Mouse (Mus musculus) lung, postnatal 0 days (tissue): Measurements from ENCODE around the gene Grap2. TPM values are rescaled to one million over a fixed set of nuclear protein-coding genes. Genes with fewer than 3 reads are reported as not detected.

Experiments used
- ATAC-seq: fragments of 200-750 bp; cut with Nextera tagmentation; 2 replicates; pipeline ENCODE4 v1.8.0; 2017; ENCODE audit warnings: moderate library complexity
- DNase-seq: peaks from one replicate; pipeline ENCODE4 v3.0.0-alpha.2; 2016; ENCODE audit warnings: low spot score
- H3K27ac ChIP-seq: fragments of 300-500 bp; sonication (generic); 2 replicates; pipeline ENCODE4 v1.5.1; 2014; ENCODE audit warnings: antibody characterized with exemption, mild to moderate bottlenecking, low read length, mixed read lengths
- H3K27me3 ChIP-seq: fragments of 300-500 bp; sonication (generic); replicated peaks from 2 replicates; pipeline ENCODE4 v1.6.1; 2014; ENCODE audit warnings: low read length, mixed read lengths; ENCODE audit not compliant: insufficient read depth
- H3K36me3 ChIP-seq: fragments of 300-500 bp; sonication (generic); 2 replicates; pipeline ENCODE4 v1.6.1; 2014; ENCODE audit warnings: low read length, mixed read lengths; ENCODE audit not compliant: insufficient read depth
- H3K4me1 ChIP-seq: fragments of 300-500 bp; sonication (generic); 2 replicates; pipeline ENCODE4 v1.6.1; 2014; ENCODE audit warnings: antibody characterized with exemption, low read depth, low read length, mixed read lengths; ENCODE audit not compliant: insufficient read depth
- H3K4me2 ChIP-seq: fragments of 300-500 bp; sonication (generic); replicated peaks from 2 replicates; pipeline ENCODE4 v1.6.1; 2014; ENCODE audit warnings: low read depth, mild to moderate bottlenecking, low read length, moderate library complexity, mixed read lengths
- H3K4me3 ChIP-seq: fragments of 300-500 bp; sonication (generic); 2 replicates; pipeline ENCODE4 v1.5.1; 2014; ENCODE audit warnings: low read depth, low read length
- H3K9ac ChIP-seq: fragments of 300-500 bp; sonication (generic); replicated peaks from 2 replicates; pipeline ENCODE4 v1.6.1; 2014; ENCODE audit warnings: low read depth, mild to moderate bottlenecking
- H3K9me3 ChIP-seq: fragments of 300-500 bp; sonication (generic); 2 replicates; pipeline ENCODE4 v1.6.1; 2016; ENCODE audit warnings: low read length, mixed read lengths
- CTCF ChIP-seq: IDR thresholded peaks from 2 replicates; pipeline ENCODE4 v1.5.1; 2016; ENCODE audit warnings: antibody characterized with exemption, mild to moderate bottlenecking
- EP300 ChIP-seq: IDR thresholded peaks from 2 replicates; pipeline ENCODE4 v1.6.1; 2016; ENCODE audit warnings: antibody characterized with exemption, mild to moderate bottlenecking, control low read depth
- WGBS: fragments of 180-500 bp; shearing (Covaris S2); extraction: QIAGEN DNeasy Blood & Tissue Kit; methylation state at CpG from one replicate; pipeline ENCODE4 v1.1.7; 2014; 5-methylcytosine and 5-hydroxymethylcytosine counted together
- polyA plus RNA-seq: library from polyadenylated mRNA; unstranded; fragments of >200 nt; fragmentation: Nextera tagmentation; extraction: Ambion mirVana; gene quantifications from 2 replicates; pipeline ENCODE4 v1.2.1, GENCODE M21; 2015

The Grap2 gene
- polyA plus RNA-seq, 1 experiment from 2014 or later: 1.9 TPM

GRCm38 (mm10) chr15:80538075-80538474 is 34.3 kb upstream of the Grap2 start:
- TF ChIP-seq EP300 (no peak), CTCF (no peak)
- Histone ChIP-seq H3K4me3 (no peak overlapping the region), H3K36me3 (no peaks in the 10 kb centered on the region), H3K9me3 (no peaks in the 10 kb centered on the region), H3K27me3 (no peaks in the 10 kb centered on the region), H3K4me1 (no peaks in the 10 kb centered on the region), H3K9ac (no peak overlapping the region), H3K4me2 (no peak overlapping the region), H3K27ac (no peak overlapping the region)
- ATAC-seq (no peak), DNase-seq (no peak)
- WGBS: 78% methylated on average over 2 of the region's 2 CpGs

DNA sequence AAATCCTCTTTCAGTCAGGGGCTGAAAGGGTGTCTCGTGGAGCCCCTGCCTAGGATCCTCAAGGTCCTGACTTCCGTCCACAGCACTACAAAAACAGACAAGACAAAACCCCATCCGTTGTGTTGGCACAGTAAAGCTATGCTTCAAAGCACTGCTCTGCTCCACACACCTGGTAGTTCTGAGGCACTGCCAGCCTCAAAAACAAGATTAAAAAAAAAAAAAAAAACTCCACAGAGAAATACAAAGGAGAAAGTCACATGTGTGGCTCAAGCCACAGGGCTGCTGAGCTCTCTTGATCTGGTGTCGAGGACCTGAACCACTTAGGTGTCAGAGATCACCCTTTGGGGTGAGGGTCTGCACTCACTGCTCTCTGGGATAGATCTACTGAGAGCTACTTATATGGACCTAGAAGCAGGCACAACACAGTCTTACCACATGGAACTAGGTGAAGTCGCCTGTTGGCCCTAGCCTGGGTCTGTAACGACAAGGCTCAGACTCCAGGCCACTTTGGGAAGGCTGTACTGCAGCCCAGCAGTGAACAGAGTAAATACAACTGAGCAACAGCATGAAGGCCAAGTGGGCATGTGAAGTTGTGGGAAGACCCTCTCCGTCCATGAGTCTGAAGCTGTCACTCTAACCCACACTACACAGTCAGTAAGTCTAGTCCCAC is 33.6 kb upstream of the Grap2 start:
- 70% methylated on average over 7 of the region's 7 CpGs for WGBS
- no peak overlapping the region for H3K27ac ChIP-seq

DNA sequence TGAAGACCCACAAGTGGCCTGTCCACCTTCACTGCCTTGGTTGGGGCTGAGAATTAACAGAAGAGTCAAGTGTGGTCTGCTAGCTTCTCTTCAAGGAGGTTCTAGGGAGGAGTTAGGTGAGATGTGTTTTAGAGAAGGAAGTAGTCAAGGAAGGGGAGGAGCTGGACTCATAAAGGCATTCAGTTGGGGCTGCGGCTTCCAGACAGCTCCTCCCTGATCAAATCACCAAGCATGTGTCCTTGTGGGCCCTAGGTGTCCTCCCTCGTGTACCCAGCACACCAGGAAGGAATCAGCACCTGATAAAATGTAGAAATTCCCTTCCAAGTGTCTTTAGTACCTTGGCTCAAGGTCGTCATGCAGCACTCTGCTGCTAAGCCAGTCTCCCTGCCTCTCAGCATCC is 28.3 kb upstream of the Grap2 start:
- Histone ChIP-seq H3K4me2 (no peak overlapping the region), H3K4me3 (no peak overlapping the region), H3K27ac (no peak overlapping the region), H3K27me3 (no peaks in the 10 kb centered on the region), H3K36me3 (no peaks in the 10 kb centered on the region), H3K9ac (no peak overlapping the region), H3K9me3 (no peaks in the 10 kb centered on the region), H3K4me1 (no peaks in the 10 kb centered on the region)
- 41% methylated on average over 3 of the region's 3 CpGs for WGBS
- ATAC-seq (no peak), DNase-seq (no peak)
- TF ChIP-seq EP300 (no peak), CTCF (no peak)

More for the DNA sequence above, 33.6 kb upstream of the Grap2 start:
- H3K27me3 ChIP-seq: no peaks in the 10 kb centered on the region
- no peaks in the 10 kb centered on the region for H3K4me1 ChIP-seq
- H3K4me3 ChIP-seq: no peak overlapping the region
- no peak for ATAC-seq
- no peak overlapping the region for H3K4me2 ChIP-seq
- TF ChIP-seq CTCF (no peak), EP300 (no peak)
- no peak overlapping the region for H3K9ac ChIP-seq
- H3K36me3 ChIP-seq: no peaks in the 10 kb centered on the region
- DNase-seq: no peak
- no peaks in the 10 kb centered on the region for H3K9me3 ChIP-seq

- no peaks in the 10 kb centered on the region for H3K27me3 ChIP-seq
- 29% methylated on average over 6 of the region's 6 CpGs for WGBS
- ATAC-seq: no peak
Measured at GRCm38 (mm10) chr15:80545430-80545829, 27.0 kb upstream of the Grap2 start.

DNA sequence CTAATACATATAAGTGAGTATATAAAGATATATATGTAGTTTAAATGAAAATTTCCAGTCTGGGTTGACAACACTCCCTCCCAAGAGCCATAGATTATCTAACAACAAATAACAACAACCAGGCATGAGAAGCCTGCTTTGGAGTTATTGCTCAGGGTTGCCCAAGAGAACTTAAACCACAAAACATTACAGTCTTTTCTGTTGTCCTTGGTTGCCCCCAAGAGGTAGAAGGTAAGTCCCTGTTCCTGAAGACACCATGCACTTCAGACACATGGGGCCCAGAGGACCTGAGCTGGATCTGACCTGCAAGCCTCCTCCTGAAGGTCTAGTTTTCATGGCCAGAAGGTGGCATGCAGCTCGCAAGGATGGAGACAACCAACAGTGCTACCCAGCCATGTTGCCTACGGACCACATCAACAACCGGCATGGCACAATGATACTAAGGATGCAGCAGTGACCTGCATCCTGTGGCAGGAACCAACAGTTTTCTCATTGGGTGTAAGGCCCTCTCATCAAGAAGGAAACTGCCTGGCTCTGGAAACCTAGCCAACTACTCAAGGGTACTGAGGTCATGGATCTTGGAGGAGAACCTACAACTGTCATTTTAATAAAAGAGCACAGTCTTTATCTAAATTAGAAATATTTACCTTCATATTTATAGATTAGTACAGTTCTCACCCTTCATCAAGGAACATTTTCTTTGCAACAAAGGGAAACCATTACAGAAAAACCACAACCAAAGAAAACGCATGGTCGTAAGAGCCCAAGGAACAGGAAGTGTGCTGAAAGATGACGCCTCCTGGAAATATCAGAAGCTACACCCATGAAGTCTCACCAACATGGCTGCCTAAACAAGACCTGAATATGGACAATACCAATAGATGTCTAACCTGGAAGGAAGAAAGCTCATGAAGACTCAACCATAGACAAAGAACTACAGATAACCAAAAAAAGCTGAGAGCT is 17.3 kb upstream of the Grap2 start:
- H3K9me3 ChIP-seq: no peaks in the 10 kb centered on the region
- no peak overlapping the region for H3K4me3 ChIP-seq
- DNase-seq (no peak), ATAC-seq (no peak)
- no peak overlapping the region for H3K27ac ChIP-seq
- no peak for TF ChIP-seq EP300
- TF ChIP-seq CTCF: no peak
- no peaks in the 10 kb centered on the region for H3K4me1 ChIP-seq
- WGBS: 88% methylated on average over 6 of the region's 6 CpGs
- no peak overlapping the region for H3K9ac ChIP-seq
- no peaks in the 10 kb centered on the region for H3K36me3 ChIP-seq
- H3K4me2 ChIP-seq: no peak overlapping the region
- H3K27me3 ChIP-seq: no peaks in the 10 kb centered on the region

More at GRCm38 (mm10) chr15:80545430-80545829, 27.0 kb upstream of the Grap2 start:
- Histone ChIP-seq H3K4me3 (no peak overlapping the region), H3K4me2 (no peak overlapping the region), H3K36me3 (no peaks in the 10 kb centered on the region), H3K9me3 (no peaks in the 10 kb centered on the region), H3K27ac (no peak overlapping the region), H3K4me1 (no peaks in the 10 kb centered on the region), H3K9ac (no peak overlapping the region)
- no peak for TF ChIP-seq EP300
- no peak for DNase-seq

- no peak overlapping the region for H3K4me3 ChIP-seq
- no peaks in the 10 kb centered on the region for H3K9me3 ChIP-seq
- no peaks in the 10 kb centered on the region for H3K36me3 ChIP-seq
- H3K4me2 ChIP-seq: no peak overlapping the region
- TF ChIP-seq EP300: no peak
- no peaks in the 10 kb centered on the region for H3K4me1 ChIP-seq
- DNase-seq: no peak
- no peak overlapping the region for H3K27ac ChIP-seq
- H3K27me3 ChIP-seq: no peaks in the 10 kb centered on the region
- 50% methylated on average over 2 of the region's 2 CpGs for WGBS
- no peak overlapping the region for H3K9ac ChIP-seq
- ATAC-seq: no peak
Measured at GRCm38 (mm10) chr15:80556021-80556420, 16.4 kb upstream of the Grap2 start.
